Mouse (Mus musculus) monocyte, adult 2 months (primary cell): ENCODE results near the gene Sspn.

Experiments
- DNase-seq, 2 experiments: peaks; one replicate each; pipeline ENCODE4 v3.0.0; 2022; ENCODE audit warnings: low spot score in 2 of 2, low read depth in 1 of 2

The Sspn gene

DNA sequence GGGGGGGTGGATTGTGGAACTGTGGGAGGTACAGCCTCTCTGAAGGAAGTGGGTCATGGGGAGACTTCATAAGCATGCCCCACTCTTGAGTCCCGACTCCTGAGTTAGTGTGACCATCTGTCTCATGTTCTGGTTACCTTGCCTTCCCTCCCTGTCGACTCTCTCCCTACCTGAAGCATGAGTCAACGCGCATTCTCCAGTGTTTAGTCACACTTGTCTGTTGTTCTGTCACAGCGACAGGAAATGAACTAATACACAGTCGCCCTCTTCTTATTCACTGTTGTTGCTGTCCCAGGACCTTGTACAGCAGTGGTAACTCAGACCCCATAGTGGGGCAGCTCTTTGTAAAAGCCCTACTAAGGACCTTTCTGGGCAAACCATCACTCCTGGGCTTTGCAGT lies 41.4 kb downstream of the Sspn start:
- DNase-seq: no peak

DNA sequence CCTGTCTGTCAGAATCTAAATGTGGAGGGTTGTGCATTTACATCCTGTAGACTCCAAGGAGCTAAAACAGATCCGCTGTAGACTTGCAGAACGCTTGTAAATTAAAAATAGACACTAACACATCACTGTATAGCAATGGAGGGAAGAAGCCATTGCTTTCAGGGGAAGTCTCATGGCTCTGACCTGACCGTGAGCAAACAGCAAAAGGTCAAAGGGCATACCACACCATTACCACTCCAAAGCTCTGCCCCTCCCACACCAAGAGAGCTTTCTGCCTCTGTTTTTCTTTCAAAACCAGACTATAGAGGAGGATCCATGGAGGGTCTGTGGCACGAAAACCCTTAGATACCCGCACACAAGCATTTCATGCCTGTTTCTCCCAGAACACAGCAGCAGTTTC lies 41.9 kb downstream of the Sspn start:
- no peak for DNase-seq

DNA sequence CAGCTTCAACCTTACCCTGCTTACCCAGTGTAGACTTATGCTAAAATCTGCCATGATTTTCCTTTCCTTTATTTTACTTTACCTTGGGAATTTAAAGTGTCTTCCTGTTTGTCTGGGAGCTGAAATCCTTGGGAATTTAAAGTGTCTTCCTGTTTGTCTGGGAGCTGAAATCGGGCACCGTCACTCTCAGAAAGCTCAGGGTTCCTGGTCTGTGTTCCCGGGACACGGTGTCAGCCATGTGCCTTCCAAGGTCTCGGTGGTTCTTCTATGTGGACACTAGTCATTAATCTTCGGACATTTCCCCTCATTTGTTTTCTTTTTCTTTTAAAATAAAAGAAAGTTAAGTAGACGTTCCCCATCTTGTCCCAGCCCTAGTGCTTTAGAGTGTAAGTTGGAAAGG lies 43.3 kb downstream of the Sspn start:
- DNase-seq: no peak

DNA sequence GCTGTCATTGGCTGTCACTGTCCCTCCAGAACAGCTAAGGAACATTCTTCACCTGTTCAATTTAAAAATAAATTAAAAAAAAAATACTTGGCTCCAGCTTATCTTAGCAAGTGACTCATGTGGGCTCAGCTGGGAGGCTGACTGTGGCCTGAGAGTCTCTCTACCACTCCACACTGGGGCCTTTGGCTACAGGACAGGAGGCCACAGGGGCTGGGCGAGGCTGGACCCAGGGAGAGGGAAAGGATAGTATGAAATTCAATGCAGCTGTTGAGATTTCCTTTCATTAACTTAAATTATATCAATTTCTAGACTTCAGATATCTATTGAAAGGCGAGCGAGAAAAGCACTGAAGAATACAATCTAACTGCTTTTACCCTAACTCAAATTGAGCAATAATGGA lies 45.9 kb downstream of the Sspn start:
- DNase-seq: no peak

DNA sequence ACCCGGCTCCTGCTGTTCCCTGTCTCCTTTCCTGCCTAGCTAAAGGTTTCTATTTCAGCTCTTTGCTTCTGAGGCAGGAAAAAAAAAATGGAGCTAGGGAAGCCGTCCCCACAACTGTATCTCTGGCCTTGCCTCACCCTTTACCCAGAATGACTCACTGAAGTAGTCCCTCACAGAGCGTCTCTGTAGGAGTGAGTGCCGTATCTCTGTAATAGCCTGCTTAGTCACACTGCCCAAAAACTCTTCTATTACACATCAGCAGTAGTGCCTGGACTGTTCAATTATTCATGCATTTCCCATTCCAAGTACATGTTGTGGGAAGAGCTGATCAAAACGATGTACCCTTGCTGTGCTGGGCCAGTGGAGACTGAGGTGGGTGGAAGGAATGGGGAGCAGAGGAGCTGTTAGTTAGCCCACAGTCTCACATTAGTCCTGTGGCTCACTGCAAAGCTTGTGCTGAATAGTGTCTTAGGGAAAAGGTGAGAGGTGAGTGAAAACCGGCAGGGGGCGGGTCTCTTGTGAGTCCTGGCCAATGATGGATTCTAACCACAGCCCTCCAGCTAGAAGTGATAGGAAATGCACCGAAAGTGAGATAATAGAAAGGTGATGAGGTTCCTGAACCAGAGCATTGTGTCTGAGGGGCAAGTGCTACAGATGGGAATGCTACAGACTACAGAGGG lies 46.5 kb downstream of the Sspn start:
- no peak for DNase-seq

DNA sequence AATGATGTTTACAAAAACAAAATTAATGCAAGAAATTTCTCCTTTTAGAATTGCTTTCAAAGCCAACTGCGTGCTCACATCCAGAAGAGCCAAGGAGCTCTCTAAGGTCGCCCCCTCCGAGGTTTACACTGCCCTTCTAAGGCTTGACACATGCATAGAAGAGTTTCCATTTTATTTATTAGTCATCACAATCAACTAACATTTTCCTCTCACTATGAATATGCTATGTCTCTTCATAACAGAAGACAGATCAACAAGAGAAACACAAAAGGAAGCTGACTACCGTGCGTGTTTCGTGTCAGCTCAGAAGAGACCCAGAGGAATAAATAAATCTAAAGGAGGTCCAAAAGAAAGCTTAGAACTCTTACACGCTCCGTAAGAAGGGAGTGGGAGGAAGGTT lies 49.6 kb downstream of the Sspn start:
- DNase-seq: no peak

DNA sequence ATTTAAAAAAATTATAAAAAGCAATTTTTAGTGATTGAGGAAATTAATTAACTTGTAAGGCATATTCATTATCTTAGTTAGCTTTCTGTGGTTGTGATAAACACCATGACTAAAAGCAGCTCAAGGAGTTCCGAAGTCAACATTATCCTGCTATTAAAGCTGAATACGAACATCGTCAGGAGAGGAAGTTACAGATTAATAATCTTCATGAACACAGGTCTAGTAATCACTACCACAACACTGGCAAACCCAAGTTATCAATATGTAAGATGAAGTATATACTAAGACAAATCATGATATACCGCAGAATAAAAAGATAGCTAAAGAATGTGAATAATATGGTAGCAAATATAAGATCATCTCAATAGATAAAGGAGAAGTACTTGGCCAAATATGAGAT lies 50.9 kb downstream of the Sspn start:
- DNase-seq: no peak

DNA sequence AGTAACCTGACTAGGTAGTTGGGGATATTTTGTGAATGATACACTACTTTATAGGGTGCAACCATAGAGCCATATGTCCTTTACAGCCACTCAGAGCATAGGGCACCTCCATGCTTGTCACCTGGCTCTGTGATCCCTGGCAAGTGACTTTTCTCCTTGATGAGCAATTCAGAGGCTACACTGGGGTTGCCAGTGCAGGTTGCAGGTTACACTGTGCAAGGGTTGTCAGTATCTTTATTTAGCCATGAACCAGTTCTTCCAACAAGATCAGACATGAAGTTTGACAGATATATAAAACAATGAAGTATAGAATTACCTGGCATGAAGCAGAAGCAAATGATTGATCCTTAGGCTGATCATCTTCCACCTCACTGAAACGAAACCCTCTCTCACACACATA lies 59.1 kb downstream of the Sspn start:
- DNase-seq: no peak

DNA sequence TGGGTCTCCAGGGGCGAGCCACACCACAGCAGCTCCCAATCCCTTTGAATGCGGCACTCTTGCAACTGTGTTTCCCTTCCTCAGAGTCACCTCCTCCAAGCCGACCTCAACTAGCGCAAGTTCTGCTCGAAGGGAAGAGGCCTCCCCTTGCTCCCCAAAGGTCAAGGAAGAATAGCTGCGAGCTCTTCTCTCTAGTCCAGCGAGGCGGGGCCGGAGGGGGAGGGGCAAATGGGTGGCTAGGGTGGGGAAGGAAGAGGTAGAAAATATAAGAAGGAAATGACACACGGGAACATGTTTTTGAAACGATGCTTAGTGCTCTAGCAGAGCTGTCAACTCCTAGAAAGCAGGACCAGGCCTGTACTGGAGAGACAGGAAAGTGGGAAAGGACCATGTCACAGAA lies 61.1 kb downstream of the Sspn start:
- peak in 1 of 2 experiments; percentile 23 for DNase-seq

DNA sequence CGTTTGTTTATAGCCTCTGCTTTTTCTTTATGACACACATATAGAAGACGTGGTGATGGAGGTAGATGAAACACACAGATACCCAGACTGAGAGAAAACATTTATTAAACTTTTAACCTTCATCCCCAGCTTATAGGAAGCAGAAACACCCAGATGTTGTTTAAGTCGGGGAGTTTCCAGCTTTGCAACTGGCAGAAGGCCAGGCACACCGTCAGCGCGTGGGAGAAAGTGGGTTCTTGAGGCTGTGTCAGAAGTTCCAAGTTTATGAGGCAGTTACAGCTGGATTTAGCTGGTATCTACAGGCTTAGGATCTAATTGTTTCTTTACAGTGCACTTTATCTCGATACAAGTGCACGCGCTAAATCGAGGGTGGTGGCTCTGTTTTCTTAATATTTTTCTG lies 61.5 kb downstream of the Sspn start:
- DNase-seq: peak; percentile 12 to 66

DNA sequence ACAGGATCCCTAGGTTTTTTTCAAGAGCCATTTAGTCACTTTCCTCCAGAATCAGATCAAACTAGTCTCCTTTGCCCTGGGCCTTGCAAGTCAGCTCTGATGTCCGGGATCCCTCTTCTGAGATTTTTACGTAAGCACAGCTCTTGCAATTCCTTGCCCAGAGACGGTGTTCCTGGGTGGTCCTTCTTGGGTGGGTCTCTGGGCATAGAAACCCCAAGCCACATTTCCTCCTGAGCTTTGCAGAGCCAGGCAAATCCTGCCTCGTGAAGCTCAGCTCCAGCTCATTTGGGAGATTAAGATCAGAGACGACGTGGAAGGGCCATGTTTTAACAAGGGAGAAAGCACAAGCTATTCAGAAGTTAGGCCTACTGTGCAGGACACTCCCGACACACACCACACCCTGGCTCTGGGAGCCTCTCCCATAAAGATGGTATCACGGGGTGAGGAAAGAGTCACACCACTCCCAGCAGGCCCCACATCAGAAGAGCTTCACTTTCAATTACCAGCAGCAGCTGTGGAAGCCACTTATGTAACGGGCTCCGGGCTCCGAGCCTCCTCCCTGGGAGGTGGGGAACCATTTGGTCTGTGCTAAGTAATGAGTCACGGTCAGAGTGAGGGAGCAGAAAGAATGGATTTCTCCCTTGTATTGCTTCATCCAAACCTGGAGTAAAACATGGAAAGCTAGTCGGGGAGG lies 67.0 kb downstream of the Sspn start:
- DNase-seq: no peak

DNA sequence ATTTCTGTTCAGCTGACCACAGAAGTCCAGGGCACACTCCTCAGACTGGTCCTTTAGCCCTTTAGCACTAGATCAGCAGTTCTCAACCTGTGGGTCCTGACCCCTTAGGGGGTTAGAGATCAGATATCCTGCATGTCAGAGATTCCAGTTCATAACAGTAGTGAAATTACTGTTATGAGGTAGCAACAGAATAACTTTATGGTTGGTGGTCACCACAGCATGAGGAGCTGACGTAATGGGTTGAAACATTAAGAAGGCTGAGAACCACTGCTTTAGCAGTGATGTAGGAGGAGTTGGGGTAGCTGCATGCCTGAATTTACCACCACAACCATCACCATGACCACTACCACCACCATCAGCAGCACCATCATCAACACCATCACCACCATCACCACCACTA lies 69.3 kb downstream of the Sspn start:
- no peak for DNase-seq

DNA sequence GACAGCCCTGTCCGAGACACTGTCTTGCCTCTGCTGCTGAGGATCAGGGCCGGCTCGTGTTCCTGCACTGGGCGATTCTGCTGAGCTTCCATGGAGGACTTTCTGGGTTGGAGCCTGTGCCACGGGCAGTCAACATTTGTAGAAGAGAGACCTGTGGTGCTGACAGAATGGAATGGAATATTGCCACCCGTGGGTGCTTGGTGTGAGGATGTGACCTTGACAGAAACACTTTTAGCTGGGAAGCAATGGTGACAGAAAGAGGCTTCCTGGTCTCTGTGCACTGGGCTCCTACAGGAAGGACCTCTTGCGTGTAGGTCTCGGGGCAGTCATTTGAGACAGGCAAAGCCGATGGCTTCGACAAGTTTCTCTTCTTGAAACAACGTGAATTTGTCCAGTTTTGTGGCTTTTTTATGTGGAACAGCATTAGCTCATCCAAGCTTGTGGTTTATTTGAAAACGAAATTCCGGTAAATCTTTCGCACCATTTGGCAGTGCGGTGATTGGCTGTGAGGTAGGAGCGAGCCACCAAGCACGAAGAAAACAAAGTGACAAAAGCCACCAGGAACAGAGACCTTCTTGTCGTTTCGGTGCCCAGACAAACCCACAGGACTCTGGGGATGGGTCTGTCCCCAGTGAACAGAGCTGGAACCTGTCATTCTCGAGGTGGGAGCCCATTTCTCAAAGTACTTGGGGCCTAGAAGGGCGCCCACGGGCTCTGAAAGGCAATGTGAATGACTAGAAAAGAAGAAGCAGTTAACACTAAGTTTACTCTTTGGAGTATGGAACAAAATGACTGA lies 70.2 kb downstream of the Sspn start:
- DNase-seq: no peak

DNA sequence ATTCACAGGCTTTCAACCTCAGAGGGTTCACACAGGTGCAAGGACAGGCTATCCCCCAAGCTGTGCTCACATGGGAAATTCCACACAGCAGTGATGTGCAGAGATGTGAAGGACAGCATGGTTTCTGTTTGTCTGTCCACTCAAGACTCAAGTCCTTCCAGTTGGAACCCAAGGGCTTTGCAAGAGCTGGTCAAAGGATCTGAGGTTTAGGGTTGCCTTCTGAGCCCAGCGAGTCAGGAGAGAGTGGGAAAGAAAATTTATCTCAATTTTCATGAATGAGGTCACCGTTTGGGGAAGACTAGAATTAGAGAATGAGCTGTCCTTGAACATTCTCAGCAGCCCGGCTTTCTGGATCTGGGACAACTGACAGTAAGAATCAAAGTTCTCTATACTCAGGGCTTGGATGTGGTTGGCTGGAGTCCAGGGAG lies 72.7 kb downstream of the Sspn start:
- DNase-seq: no peak

DNA sequence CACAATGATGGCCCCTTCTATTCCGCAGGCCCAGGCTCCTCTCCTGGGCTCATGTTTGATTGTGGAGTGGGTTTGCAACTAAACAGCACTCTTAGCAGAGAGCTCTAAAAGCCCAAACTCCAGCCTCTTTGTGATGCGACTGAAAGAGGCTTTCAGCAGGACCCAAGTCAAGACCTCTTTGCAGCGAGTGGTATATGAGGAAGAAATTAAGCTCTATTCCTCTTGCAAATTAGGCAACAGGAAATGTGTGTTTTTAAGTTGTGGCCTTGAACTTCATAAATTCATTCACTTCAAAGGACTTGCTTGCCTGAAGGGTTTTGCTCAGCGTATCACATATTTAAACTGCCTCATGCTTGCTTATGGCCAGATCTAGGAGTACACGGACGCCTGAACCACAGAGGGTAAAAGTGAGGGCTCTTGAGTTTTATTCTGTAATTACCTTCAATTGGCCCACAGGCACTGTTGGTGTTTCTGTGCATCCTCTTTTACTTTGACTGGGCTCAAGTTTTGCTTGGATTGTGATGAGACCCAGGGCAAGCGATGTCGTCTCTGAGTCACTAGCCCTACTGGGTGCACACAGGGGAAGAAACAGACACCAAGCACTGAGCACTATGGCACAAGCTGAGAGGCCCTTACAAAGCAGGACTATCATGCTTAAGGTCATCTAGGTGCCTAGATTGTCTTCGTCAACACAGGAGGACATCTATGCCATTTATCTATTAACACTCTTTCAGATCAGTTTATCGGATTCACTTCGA lies 73.9 kb downstream of the Sspn start:
- no peak for DNase-seq

DNA sequence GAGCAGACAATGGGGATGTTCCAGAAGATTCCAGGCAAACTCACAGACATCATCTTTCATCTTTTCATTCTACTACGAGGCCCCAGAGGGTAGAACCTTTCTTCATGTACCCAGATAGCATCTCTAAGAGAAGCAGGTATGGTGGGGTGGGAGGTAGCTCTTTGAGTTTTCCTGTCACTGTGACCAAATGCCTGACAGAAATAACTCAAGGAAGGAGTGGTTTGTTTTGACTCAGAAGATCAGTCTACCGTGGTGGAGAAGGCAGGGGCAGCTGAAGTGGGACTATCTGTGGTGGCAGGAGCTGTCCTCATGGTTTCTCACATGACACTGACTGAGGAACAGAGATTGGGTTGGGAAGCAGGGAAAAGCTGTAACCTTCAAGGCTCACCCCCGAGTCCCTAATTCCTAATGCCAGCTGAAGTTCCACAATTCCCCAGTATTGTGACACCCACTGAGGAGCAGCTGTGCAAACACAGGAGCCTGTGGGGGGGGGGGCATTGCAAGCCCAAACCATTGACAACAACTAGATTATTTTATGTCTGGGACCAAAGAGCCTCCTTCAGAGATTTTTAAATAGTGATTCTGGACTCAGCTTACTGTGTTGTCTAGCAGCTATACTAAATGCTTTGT lies 74.6 kb downstream of the Sspn start:
- no peak for DNase-seq

DNA sequence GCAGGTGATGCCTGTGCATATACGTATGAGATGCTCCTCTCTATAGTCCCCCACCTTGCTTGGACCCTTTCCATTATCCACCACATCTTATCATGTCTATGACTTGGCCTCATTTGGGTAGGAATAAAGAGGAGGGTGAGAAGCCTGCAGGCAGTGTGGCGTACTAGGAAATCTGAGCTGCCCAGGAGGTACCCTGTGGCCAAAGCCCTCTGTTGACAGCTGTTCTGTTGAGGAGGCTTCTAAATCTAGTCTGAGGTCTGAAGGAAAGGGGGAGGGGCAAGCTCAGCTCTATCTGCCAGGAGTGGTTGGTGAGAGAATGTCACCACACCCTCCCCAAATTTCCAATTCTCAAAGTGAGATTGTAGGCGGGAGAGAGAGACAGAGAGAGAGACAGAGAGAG lies 75.3 kb downstream of the Sspn start:
- no peak for DNase-seq

DNA sequence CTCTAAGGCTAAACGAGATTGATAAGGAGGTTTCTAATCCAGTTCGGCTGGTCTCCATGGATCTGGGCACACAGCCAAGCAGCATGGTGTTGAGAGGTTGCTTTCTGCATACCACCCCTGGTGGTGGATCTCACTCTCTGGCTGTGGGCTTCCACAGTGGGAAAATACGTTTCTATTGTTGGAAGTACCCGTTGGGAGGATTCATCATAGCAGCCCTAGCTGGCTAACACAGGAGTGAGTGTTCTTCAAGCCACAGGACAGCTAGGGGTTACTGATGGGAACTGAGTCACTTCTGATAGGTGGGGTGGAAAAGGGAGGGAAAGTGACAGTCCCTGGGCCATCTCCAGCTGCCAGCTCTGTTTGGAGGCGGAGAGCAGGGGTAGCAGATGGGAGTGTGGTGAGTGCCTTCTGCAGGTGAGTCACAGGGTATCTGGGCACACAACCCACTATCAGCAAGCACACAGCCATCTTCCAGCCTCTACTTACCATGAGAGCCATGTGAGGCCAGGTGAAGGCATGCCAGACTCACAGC lies 77.1 kb downstream of the Sspn start:
- DNase-seq: no peak

DNA sequence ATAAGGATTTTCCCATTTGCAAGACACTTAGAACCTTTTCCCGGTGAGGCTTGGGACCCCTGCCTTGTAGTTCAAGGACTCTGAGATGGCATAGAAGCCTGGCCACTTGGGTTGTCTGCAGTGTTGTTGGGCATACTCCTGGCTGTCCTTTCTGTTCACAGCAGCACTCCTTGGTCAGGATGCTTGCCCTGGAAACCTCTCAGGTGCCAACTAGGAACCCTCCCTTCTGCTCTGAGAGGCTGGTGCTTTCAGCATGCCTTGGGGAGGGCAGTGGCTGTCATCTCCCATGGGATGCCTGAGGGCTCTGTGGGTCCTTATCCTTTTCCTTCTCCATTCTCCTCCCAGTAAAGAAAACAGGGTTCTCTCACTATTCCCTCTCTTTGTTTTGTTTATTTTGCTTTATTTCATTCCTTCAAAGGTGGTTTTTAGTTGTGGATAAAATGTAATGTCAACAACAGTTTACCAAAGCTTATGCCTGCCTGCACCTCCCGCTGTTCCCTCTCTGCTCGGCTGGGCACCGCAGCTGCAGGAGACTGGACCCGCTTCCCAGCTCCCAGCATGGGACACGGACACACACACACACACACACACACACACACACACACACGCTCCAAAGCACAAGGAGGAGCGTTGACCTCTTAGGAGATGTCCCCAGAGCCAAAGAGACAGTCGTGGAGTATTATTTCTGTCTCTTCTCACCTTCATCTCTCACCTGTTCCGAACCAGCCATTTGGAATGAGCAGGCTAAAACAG lies 77.9 kb downstream of the Sspn start:
- no peak for DNase-seq

DNA sequence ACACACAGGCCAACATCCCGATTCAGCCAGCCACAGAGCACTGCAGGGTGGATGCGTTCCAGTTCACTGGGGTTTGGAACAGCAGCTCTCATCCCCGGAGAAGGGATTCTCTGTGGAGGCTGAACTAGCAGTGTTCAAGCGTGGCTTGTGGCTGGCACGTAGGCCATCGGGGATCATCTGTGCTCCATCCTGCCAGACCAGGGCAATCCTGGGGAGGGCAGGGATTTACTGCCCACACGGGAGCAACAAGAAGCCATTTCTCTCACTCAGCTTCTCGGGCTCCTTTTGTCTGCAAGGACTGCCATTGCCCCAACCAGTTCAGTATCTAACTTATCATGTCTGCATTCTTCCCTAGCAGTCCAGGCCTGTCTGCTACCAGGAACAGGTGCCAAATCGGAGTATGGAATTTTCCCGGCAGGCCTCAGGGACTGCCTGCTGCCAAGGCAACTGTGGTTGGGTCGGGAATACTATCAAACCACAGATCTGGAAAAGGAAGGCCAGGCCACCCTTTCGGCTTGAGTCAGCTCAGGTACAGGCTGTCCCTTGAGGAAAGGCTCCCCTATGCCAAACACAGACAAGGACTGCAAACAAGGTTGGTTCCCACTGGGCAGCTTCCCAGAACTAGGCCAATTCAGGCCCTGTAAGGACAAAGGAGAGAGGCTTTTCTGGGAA lies 78.8 kb downstream of the Sspn start:
- DNase-seq: no peak
